Mouse (Mus musculus) thymus, postnatal 25 days (tissue): ENCODE measurements around the gene Prmt8.

Source experiments
- DNase-seq: peaks from one replicate; pipeline ENCODE4 v3.0.0; 2022

The Prmt8 gene

DNA sequence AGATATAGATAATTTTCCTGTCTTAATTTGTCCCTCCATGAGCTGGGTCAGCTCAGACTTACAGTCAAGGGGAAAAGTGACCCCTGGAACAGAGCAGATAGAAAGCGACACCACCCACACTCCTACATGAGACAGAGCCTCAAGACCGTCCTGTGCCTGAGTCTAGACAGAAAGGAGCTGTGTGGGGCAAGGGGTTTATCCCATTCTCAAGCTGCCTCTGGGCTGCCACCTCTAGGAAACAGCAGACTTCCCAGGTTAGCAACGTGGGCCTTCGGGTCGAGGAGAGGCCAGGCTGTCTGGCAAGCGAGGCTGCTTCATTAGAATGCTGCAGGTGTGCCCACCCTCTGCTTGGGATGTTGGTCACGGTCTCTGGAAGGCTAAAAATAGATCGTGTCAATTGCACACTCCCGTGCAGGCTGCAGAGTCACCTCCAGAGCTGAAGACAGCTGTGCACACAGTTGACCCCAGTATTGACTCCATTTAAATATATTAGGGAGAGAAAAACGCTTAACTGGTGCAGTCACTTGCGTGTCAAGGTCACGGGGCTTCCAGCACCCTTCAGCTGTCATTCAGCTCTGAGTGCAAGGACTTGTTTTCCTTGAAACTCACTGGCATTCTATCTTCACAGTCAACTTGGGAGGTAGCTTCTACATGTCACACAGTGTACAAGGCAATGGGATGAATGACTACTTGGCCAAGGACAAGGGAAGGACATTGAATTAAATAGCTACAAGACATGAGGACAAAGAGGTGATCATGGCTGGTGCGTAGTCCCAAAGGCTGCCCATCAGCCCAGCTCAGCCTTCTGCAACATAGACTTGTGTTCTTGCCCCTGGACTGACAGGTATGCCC is 33.9 kb downstream of the Prmt8 start:
- DNase-seq, result no peak

- DNase-seq, result no peak
Measured at GRCm38 (mm10) chr6:127723126-127723525, 46.1 kb downstream of the Prmt8 start.

- DNase-seq, result no peak
Measured at GRCm38 (mm10) chr6:127719875-127720274, 49.4 kb downstream of the Prmt8 start.

GRCm38 (mm10) chr6:127717239-127718137 is 51.8 kb downstream of the Prmt8 start:
- DNase-seq, result no peak

GRCm38 (mm10) chr6:127715428-127715827 is 53.8 kb downstream of the Prmt8 start:
- DNase-seq, result no peak

DNA sequence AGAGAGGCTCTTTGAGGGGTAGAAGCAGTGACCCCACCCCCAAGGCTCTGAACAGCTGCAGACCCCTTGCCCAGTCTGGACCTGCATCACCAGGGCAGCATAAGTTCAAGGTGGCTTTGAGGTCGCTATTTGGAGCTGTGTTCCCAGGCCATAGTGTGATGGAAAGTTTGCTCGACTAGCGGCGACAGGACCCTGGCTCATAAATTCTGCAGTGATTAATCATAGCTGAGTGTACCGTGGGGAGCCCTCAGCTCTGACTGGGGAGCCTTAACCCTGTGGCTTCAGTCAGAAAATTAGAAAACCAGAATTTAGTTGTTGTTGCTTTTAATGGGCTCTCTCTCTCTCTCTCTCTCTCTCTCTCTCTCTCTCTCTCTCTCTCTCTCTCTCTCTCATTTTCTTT is 54.4 kb downstream of the Prmt8 start:
- DNase-seq, result no peak

GRCm38 (mm10) chr6:127708218-127708628 is 61.0 kb downstream of the Prmt8 start:
- DNase-seq, result no peak

GRCm38 (mm10) chr6:127701036-127701783 is 68.1 kb downstream of the Prmt8 start:
- DNase-seq, result no peak

GRCm38 (mm10) chr6:127693681-127694080 is 75.6 kb downstream of the Prmt8 start:
- DNase-seq, result no peak

DNA sequence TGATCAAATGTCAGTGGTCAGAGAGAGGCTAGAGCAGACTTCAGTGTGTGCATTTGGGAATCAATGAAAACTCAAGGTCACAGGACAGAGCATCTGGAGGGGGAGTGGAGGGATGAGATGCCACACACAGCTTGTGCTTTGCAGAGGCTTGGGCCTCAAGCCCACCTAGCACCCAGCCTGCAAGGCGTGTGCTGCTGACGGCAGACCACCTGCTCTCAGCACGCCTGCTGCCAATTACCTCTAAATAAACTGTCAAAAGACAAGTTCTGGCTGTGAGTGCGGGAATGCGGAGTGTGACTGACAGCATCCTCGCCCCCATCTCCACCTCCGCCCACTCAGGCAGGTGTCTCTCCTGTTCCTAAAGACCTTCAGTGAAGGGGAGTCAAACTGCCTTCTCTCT is 77.0 kb downstream of the Prmt8 start:
- DNase-seq, result no peak

DNA sequence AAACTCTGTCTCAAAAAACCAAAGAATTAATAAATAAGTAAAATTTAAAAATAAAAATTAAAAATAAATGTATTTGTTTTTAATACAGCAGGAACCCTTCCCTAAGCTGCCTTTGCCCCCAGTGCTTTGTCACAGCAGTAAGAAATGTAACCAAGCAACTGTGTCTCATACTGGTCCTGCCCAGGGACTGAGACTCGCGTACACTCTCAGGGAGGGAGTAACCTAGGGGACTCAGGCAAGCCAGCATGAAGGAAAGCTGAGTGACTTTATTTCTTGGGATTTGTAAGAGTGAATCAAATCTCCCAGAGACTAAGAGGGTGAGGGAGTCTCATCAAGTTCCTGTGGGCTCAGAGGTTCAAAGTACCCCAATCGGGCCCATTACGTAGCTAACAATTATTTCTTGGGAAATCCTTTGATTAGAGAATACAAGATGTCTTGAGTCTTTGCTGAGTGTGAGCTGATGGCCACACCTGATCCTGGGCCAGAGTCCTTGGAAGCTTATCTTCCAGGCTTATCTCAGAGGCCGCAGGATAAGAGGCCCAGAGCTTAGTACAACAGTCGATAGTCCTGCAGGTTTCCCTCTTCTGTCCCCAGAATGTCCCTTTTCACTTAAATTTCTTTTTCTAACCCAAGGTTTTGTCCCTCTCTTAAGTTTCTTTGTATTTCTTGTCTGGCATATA is 82.0 kb downstream of the Prmt8 start:
- no peak for DNase-seq

DNA sequence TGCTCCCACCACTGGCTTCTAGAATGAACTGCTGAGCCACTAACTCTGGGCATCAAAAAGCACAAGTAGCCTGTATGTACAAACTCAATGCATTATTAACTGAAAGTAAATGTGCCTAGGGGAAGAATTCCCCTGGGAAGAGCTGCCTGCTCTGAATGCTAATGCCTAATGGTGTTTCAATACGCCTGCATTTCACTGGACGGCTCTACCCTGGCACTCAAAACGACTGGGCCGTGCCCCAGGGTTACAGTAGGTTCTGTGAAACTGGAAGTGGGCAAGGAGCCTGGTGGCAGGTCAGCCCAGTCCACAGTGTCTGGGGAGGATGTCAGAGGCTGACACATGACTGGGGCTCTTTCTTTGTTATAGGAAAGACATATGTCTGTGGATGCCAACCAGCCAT is 84.3 kb downstream of the Prmt8 start:
- DNase-seq, result no peak

DNA sequence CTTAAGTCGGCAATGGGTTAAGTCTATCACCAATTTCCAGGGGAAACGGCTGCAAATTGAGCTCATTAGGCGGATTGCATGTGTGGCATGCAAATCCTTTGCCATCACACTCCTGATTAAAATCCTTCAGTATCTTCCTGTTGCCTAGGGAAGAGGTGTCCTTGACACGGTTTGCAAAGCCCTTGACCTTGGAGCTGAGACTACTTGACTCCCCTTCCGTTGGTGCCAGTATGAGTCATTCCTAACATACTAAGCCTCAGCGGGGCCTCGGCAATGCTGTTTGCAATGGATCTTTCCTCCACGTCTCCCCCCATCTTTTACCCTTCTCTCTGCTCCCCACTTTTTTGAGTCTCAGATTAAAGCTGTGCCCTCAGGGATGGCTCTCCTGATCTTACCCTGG is 85.7 kb downstream of the Prmt8 start:
- no peak for DNase-seq

DNA sequence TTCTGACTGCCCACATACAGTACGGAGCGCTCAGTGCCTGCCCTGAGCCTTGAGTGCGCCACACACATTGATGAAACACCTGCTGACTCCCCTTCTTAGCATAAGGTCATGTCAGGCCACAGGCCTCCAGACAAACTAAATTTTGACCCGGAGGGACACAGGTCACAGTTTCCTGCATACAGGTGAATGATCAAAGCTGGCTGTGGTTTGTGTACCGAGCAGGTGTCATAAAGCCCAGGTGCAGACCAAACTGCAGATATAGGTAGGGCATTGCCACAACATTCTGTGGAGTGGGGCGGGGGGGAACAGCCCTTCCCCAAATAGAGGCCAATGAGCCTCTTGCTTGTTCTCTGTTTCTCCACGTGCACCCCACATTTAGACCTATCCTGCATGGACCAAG is 88.5 kb downstream of the Prmt8 start:
- no peak for DNase-seq

GRCm38 (mm10) chr6:127678998-127679397 is 90.3 kb downstream of the Prmt8 start:
- no peak for DNase-seq

- DNase-seq, result no peak
Measured at GRCm38 (mm10) chr6:127678320-127678719, 91.0 kb downstream of the Prmt8 start.

- no peak for DNase-seq
Measured at GRCm38 (mm10) chr6:127676866-127677265, 92.4 kb downstream of the Prmt8 start.

GRCm38 (mm10) chr6:127672071-127672470 is 97.2 kb downstream of the Prmt8 start:
- DNase-seq, result no peak

DNA sequence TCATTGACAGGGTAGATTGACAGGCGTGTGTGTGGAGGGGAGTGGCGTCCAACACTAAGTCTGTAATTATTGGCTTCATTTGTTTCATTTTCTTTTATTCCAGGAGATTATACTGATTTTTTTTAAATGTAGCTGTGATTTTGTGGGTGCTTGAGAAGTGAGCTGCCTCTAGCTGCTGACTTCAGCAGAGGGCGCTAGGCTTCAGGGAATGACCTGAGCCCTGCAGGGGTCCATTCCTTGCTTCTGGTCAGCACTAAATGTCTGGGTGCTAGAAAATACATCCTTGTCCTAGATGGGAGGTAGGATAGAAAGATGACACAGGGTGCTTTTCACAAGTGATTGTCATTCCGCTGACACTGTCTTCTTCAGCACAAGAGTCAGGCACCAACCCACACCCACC is 99.2 kb downstream of the Prmt8 start:
- no peak for DNase-seq

DNA sequence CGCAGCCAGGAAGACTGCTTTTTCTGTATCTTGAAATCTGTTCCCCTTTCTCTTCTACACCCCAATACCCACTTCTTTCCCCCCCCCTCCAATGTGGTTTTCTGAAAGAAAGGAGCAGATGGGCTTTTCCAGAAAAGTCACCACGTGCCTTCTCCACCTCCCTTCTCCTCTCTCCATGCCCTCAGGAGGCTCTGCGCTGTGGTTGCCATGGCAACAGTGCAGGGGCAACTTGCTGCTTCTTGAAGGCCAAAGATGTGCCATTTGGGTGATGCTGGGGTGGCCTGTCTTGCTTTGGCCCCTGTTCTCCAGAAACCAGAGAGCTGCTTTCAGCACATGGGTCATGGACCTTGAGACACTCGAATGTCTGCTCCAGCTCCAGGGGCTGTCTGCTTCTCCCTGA is 100.0 kb downstream of the Prmt8 start:
- DNase-seq, result no peak

DNA sequence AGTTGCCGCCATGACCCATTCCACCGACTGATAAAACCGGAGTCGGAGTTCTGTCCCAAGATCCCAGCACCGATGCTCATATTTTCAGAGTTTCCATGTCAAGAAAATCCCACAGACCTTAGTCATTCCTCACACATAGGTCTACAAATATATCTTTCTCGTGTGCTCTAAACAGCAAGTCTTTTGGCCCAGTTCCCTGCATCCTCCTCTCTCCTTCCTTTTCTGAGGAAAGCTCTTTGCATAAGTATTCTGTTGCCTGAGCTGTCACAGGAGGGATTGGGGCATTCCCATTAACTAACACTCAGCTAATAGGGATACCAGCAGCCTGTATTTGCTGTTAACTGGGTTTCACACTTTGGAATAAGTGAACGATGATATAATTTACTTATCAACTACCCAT is 106.0 kb downstream of the Prmt8 start:
- no peak for DNase-seq

GRCm38 (mm10) chr6:127661717-127662292 is 107.5 kb downstream of the Prmt8 start:
- no peak for DNase-seq
